Mouse (Mus musculus): ENCODE data around the gene Dlgap4. TPM values are rescaled to one million over a fixed set of nuclear protein-coding genes. Genes with fewer than 3 reads are reported as not detected.
A peak's percentile ranks its signal among the peaks of the same experiment; 100 is the strongest.
"Not testable (repeated sequence)": the region's sequence is repeated elsewhere in the genome, so short reads cannot be mapped to it uniquely, and the experiment has no call there.

The Dlgap4 gene
- polyA plus RNA-seq, 1 experiment = 40.7 TPM

GRCm38 (mm10) chr2:156784891-156785290 is 171.4 kb downstream of the Dlgap4 start:
- Histone ChIP-seq H3K36me3 (ENCODE audit: control insufficient read depth, insufficient read depth) (no peaks in the 10 kb centered on the region), H3K27me3 (ENCODE audit: control insufficient read depth, insufficient read depth, insufficient read length) (no peaks in the 10 kb centered on the region), H3K79me3 (ENCODE audit: low read depth) (no peaks in the 10 kb centered on the region), H3K4me3 (ENCODE audit: insufficient read depth, poor library complexity, severe bottlenecking) (no peak overlapping the region), H3ac (ENCODE audit: control insufficient read depth, insufficient read length, low read depth) (no peak overlapping the region), H3K79me2 (ENCODE audit: control insufficient read depth, insufficient read depth) (no peaks in the 10 kb centered on the region)
- TF ChIP-seq MYOG (IDR thresholded peaks at IDR 0.05; ENCODE audit: control insufficient read depth, extremely low read depth, insufficient read length) = no peak
- no peak for TF ChIP-seq FOSL1 (IDR thresholded peaks at IDR 0.05; ENCODE audit: insufficient read depth, low read length, poor library complexity, severe bottlenecking)
- no peak for TF ChIP-seq USF1 (IDR thresholded peaks at IDR 0.05; ENCODE audit: low read depth)
- TF ChIP-seq MAX (IDR thresholded peaks at IDR 0.05) = no peak
- no peak for TF ChIP-seq CTCF (IDR thresholded peaks at IDR 0.05; ENCODE audit: control insufficient read depth, insufficient read depth, insufficient read length)
- TF ChIP-seq MYOD1 (IDR thresholded peaks at IDR 0.05; ENCODE audit: control insufficient read depth, insufficient read length, low read depth) = no peak
- no peak for TF ChIP-seq CEBPB (IDR thresholded peaks at IDR 0.05; ENCODE audit: low read depth)

GRCm38 (mm10) chr2:156786369-156786768 is 172.9 kb downstream of the Dlgap4 start:
- H3K4me3 ChIP-seq (ENCODE audit: insufficient read depth, poor library complexity, severe bottlenecking); H3ac ChIP-seq (ENCODE audit: control insufficient read depth, insufficient read length, low read depth); H3K79me3 ChIP-seq (ENCODE audit: low read depth); H3K79me2 ChIP-seq (ENCODE audit: control insufficient read depth, insufficient read depth); H3K27me3 ChIP-seq (ENCODE audit: control insufficient read depth, insufficient read depth, insufficient read length); H3K36me3 ChIP-seq (ENCODE audit: control insufficient read depth, insufficient read depth): not testable (repeated sequence)

- TF ChIP-seq FOSL1 (IDR thresholded peaks at IDR 0.05; ENCODE audit: insufficient read depth, low read length, poor library complexity, severe bottlenecking) (no peak), MYOD1 (IDR thresholded peaks at IDR 0.05; ENCODE audit: control insufficient read depth, insufficient read length, low read depth) (no peak), CTCF (IDR thresholded peaks at IDR 0.05; ENCODE audit: control insufficient read depth, insufficient read depth, insufficient read length) (no peak), MYOG (IDR thresholded peaks at IDR 0.05; ENCODE audit: control insufficient read depth, extremely low read depth, insufficient read length) (no peak), USF1 (IDR thresholded peaks at IDR 0.05; ENCODE audit: low read depth) (no peak), CEBPB (IDR thresholded peaks at IDR 0.05; ENCODE audit: low read depth) (no peak)
- Histone ChIP-seq H3ac (ENCODE audit: control insufficient read depth, insufficient read length, low read depth) (no peak overlapping the region), H3K79me3 (ENCODE audit: low read depth) (no peaks in the 10 kb centered on the region), H3K36me3 (ENCODE audit: control insufficient read depth, insufficient read depth) (no peaks in the 10 kb centered on the region), H3K27me3 (ENCODE audit: control insufficient read depth, insufficient read depth, insufficient read length) (no peaks in the 10 kb centered on the region), H3K4me3 (ENCODE audit: insufficient read depth, poor library complexity, severe bottlenecking) (no peak overlapping the region), H3K79me2 (ENCODE audit: control insufficient read depth, insufficient read depth) (no peaks in the 10 kb centered on the region)
Measured at GRCm38 (mm10) chr2:156787090-156787775, 173.7 kb downstream of the Dlgap4 start.

GRCm38 (mm10) chr2:156787776-156788105 is 174.2 kb downstream of the Dlgap4 start:
- no peaks in the 10 kb centered on the region for H3K27me3 ChIP-seq (ENCODE audit: control insufficient read depth, insufficient read depth, insufficient read length)
- no peaks in the 10 kb centered on the region for H3K36me3 ChIP-seq (ENCODE audit: control insufficient read depth, insufficient read depth)
- no peak overlapping the region for H3ac ChIP-seq (ENCODE audit: control insufficient read depth, insufficient read length, low read depth)
- H3K4me3 ChIP-seq (ENCODE audit: insufficient read depth, poor library complexity, severe bottlenecking) = no peak overlapping the region
- TF ChIP-seq MAX (IDR thresholded peaks at IDR 0.05) (no peak), CEBPB (IDR thresholded peaks at IDR 0.05; ENCODE audit: low read depth) (peak; percentile 80), FOSL1 (IDR thresholded peaks at IDR 0.05; ENCODE audit: insufficient read depth, low read length, poor library complexity, severe bottlenecking) (no peak), MYOG (IDR thresholded peaks at IDR 0.05; ENCODE audit: control insufficient read depth, extremely low read depth, insufficient read length) (no peak)
- H3K79me3 ChIP-seq (ENCODE audit: low read depth) = no peaks in the 10 kb centered on the region
- no peaks in the 10 kb centered on the region for H3K79me2 ChIP-seq (ENCODE audit: control insufficient read depth, insufficient read depth)

- Histone ChIP-seq H3K36me3 (ENCODE audit: control insufficient read depth, insufficient read depth) (no peaks in the 10 kb centered on the region), H3K79me3 (ENCODE audit: low read depth) (no peaks in the 10 kb centered on the region), H3K27me3 (ENCODE audit: control insufficient read depth, insufficient read depth, insufficient read length) (no peaks in the 10 kb centered on the region), H3K79me2 (ENCODE audit: control insufficient read depth, insufficient read depth) (no peaks in the 10 kb centered on the region), H3ac (ENCODE audit: control insufficient read depth, insufficient read length, low read depth) (no peak overlapping the region), H3K4me3 (ENCODE audit: insufficient read depth, poor library complexity, severe bottlenecking) (no peak overlapping the region)
- no peak for TF ChIP-seq CEBPB (IDR thresholded peaks at IDR 0.05; ENCODE audit: low read depth)
- TF ChIP-seq MYOD1 (IDR thresholded peaks at IDR 0.05; ENCODE audit: control insufficient read depth, insufficient read length, low read depth) = no peak
- no peak for TF ChIP-seq MYOG (IDR thresholded peaks at IDR 0.05; ENCODE audit: control insufficient read depth, extremely low read depth, insufficient read length)
- TF ChIP-seq MAX (IDR thresholded peaks at IDR 0.05) = no peak
Measured at GRCm38 (mm10) chr2:156788836-156789235, 175.3 kb downstream of the Dlgap4 start.

GRCm38 (mm10) chr2:156798516-156798915 is 185.0 kb downstream of the Dlgap4 start:
- H3K79me3 ChIP-seq (ENCODE audit: low read depth) = no peaks in the 10 kb centered on the region

More at GRCm38 (mm10) chr2:156798516-156798915, 185.0 kb downstream of the Dlgap4 start:
- Histone ChIP-seq H3K4me3 (ENCODE audit: insufficient read depth, poor library complexity, severe bottlenecking) (no peak overlapping the region), H3ac (ENCODE audit: control insufficient read depth, insufficient read length, low read depth) (no peak overlapping the region), H3K36me3 (ENCODE audit: control insufficient read depth, insufficient read depth) (no peaks in the 10 kb centered on the region), H3K27me3 (ENCODE audit: control insufficient read depth, insufficient read depth, insufficient read length) (no peaks in the 10 kb centered on the region), H3K79me2 (ENCODE audit: control insufficient read depth, insufficient read depth) (no peaks in the 10 kb centered on the region)
- no peak for TF ChIP-seq MAX (IDR thresholded peaks at IDR 0.05)
